Mouse (Mus musculus): ENCODE results near the gene Jsrp1. TPM values are rescaled to one million over a fixed set of nuclear protein-coding genes. Genes with fewer than 3 reads are reported as not detected.

Jsrp1 gene
- total and polyA plus RNA-seq, 3 experiments, result 0.39 TPM; not detected in 2

DNA sequence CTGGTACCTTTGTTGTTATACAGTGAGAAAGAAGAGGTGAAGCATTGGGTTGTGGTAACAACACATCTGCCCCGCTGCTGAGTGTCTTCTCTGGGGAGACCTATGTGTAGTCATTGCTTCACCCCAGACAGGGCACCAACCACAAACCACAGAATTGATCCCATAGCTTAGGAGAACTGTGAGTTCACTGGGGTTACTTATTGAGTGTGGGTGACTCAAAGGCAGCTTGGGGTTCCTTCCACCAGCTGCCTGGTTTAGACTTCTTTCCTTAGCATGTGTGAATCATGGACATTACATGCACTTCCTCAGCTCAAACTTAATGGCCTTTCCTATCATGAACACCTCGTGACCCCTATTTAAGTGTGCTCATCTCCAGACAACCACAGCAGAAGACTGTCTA lies 49.8 kb downstream of the Jsrp1 start:
- DNase-seq (ENCODE audit: low read depth, low spot score), result no peak
- H3K27ac ChIP-seq (ENCODE audit: control insufficient read depth, low read depth, low read length), result no peak overlapping the region
- H3K9ac ChIP-seq (ENCODE audit: control insufficient read depth, low read depth, low read length, poor library complexity, severe bottlenecking), result no peak overlapping the region
- H3K27me3 ChIP-seq (ENCODE audit: control insufficient read depth in 1 of 2, insufficient read depth in 2 of 2, low read length in 2 of 2), result no peaks in the 10 kb centered on the region
- no peaks in the 10 kb centered on the region for H3K9me3 ChIP-seq (replicated peaks; ENCODE audit: insufficient read depth, low read length)
- H3K4me3 ChIP-seq (ENCODE audit: control insufficient read depth in 1 of 2, insufficient read depth in 1 of 2, low read depth in 2 of 2, low read length in 2 of 2), result no peak overlapping the region
- no peaks in the 10 kb centered on the region for H3K4me1 ChIP-seq (ENCODE audit: control insufficient read depth in 1 of 2, insufficient read depth in 2 of 2, low read length in 2 of 2)
- peaks cover 0 to 21% of the 10 kb centered on the region in 2 experiments; a peak in 2 of 4 replicates for H3K36me3 ChIP-seq (ENCODE audit: control insufficient read depth in 1 of 2, insufficient read depth in 2 of 2, low read length in 2 of 2)
- no peak for TF ChIP-seq ZKSCAN1 (IDR thresholded peaks at IDR 0.05; ENCODE audit: low read depth, low read length)
- TF ChIP-seq MYC (IDR thresholded peaks at IDR 0.05; ENCODE audit: low read depth, low read length), result no peak
- peaks cover 53% of the 10 kb centered on the region for H3K79me2 ChIP-seq (ENCODE audit: control insufficient read depth, insufficient read depth, low read length, poor library complexity)

DNA sequence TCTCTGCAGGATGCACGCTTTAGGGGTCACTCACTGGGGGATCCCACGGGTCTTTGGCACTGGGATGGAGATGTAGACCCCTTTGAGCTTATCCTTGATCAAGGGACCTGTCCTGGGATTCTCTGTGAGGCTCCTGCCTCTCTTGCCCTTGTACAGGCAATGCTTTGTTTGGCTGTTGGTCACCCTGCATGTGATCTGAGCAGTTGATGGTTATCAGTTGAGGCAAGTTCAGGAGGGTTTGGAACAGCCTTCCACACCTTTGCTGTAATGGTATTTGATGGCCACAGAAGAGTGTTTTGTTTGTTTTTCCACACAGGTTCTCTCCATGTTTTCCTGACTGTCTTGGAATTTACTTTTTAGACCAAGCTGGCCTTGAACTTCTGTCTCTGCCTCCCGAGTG lies 51.5 kb downstream of the Jsrp1 start:
- no peak for TF ChIP-seq ETS1 (IDR thresholded peaks at IDR 0.05; ENCODE audit: low read depth, low read length)
- no peak for TF ChIP-seq CHD1 (IDR thresholded peaks at IDR 0.05; ENCODE audit: low read depth, low read length)
- no peak for TF ChIP-seq USF2 (IDR thresholded peaks at IDR 0.05; ENCODE audit: borderline replicate concordance in 1 of 2, insufficient read depth in 1 of 2, low read depth in 1 of 2, low read length in 2 of 2)
- no peak for TF ChIP-seq KAT2A (conservative IDR thresholded peaks at IDR 0.05; ENCODE audit: low read depth, low read length)
- no peak for TF ChIP-seq EP300 (IDR thresholded peaks at IDR 0.05; ENCODE audit: low read depth in 1 of 2, low read length in 2 of 2)
- TF ChIP-seq ZMIZ1 (IDR thresholded peaks at IDR 0.05; ENCODE audit: low read depth, low read length), result no peak
- no peak for TF ChIP-seq USF1 (IDR thresholded peaks at IDR 0.05; ENCODE audit: low read depth, low read length)
- no peak for TF ChIP-seq BHLHE40 (IDR thresholded peaks at IDR 0.05; ENCODE audit: borderline replicate concordance, low read depth, low read length)
- TF ChIP-seq MYB (IDR thresholded peaks at IDR 0.05; ENCODE audit: low read depth, low read length), result no peak
- no peak for TF ChIP-seq POLR2AphosphoS5 (IDR thresholded peaks at IDR 0.05; ENCODE audit: borderline replicate concordance, low read depth, low read length)
- TF ChIP-seq NRF1 (IDR thresholded peaks at IDR 0.05; ENCODE audit: insufficient read depth, low read depth, low read length, poor library complexity, severe bottlenecking), result no peak
- no peak for TF ChIP-seq POLR2AphosphoS2 (IDR thresholded peaks at IDR 0.05; ENCODE audit: low read length)
- no peak for TF ChIP-seq POLR2A (IDR thresholded peaks at IDR 0.05; ENCODE audit: control insufficient read depth in 1 of 2, insufficient read depth in 1 of 2, low read depth in 1 of 2, low read length in 2 of 2, poor library complexity in 1 of 2)
- TF ChIP-seq MEF2A (IDR thresholded peaks at IDR 0.05; ENCODE audit: extremely low read depth, insufficient replicate concordance, low read depth, low read length, poor library complexity, severe bottlenecking), result no peak
- no peak for TF ChIP-seq CTCF (IDR thresholded peaks at IDR 0.05 in 2 of 3, conservative IDR thresholded peaks at IDR 0.05 in 1 of 3; ENCODE audit: control insufficient read depth in 1 of 3, insufficient read depth in 1 of 3, low read depth in 2 of 3, low read length in 3 of 3, poor library complexity in 1 of 3, severe bottlenecking in 1 of 3)
- no peak for TF ChIP-seq ZC3H11A (IDR thresholded peaks at IDR 0.05; ENCODE audit: low read depth, low read length)
- no peak for TF ChIP-seq SIN3A (IDR thresholded peaks at IDR 0.05; ENCODE audit: low read length)
- TF ChIP-seq GATA1 (IDR thresholded peaks at IDR 0.05; ENCODE audit: low read depth, low read length), result no peak
- no peak for TF ChIP-seq MAZ (IDR thresholded peaks at IDR 0.05; ENCODE audit: low read depth, low read length)
- TF ChIP-seq MAFK (IDR thresholded peaks at IDR 0.05; ENCODE audit: borderline replicate concordance, low read depth, low read length), result no peak
- Histone ChIP-seq H3K4me3 (ENCODE audit: control insufficient read depth in 1 of 2, insufficient read depth in 1 of 2, low read depth in 2 of 2, low read length in 2 of 2) (no peak overlapping the region), H3K4me1 (ENCODE audit: control insufficient read depth in 1 of 2, insufficient read depth in 2 of 2, low read length in 2 of 2) (peaks cover 0 to 13% of the 10 kb centered on the region in 2 experiments; a peak in 3 of 4 replicates), H3K79me2 (ENCODE audit: control insufficient read depth, insufficient read depth, low read length, poor library complexity) (peaks cover 70% of the 10 kb centered on the region), H3K27ac (ENCODE audit: control insufficient read depth, low read depth, low read length) (no peak overlapping the region), H3K9ac (ENCODE audit: control insufficient read depth, low read depth, low read length, poor library complexity, severe bottlenecking) (no peak overlapping the region), H3K36me3 (ENCODE audit: control insufficient read depth in 1 of 2, insufficient read depth in 2 of 2, low read length in 2 of 2) (peaks cover 0 to 16% of the 10 kb centered on the region in 2 experiments; a peak in 3 of 4 replicates), H3K27me3 (ENCODE audit: control insufficient read depth in 1 of 2, insufficient read depth in 2 of 2, low read length in 2 of 2) (no peaks in the 10 kb centered on the region), H3K9me3 (replicated peaks; ENCODE audit: insufficient read depth, low read length) (no peaks in the 10 kb centered on the region)
- no peak for DNase-seq (ENCODE audit: low read depth, low spot score)
